Mouse (Mus musculus): ENCODE measurements around the gene Bmp8b. TPM values are rescaled to one million over a fixed set of nuclear protein-coding genes. Genes with fewer than 3 reads are reported as not detected.

Bmp8b gene
- polyA plus RNA-seq, 1 experiment from 2014 or later: not detected

DNA sequence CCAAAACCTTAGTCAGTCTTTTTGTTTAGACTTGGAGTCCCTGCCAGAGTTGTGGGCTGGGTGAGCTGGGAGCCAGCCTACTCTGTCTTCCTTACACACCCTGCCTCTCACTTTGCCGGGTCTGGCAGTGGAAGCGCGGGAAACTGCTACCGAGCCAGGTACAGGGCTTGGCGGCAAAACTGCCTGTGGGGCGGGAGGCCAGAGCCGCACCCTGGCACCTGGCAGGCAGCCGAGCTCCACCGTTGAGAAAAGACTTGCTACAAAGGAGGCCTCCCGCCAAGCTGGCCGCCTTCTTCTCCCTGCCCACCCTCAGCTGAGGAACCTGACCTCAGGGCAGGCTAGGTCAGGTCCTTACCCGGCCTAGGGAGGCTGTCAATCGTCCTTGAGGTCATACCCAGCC, 24.2 kb upstream of the Bmp8b start:
- no peak overlapping the region for H3K4me3 ChIP-seq (ENCODE audit: low read depth, low read length)
- no peak overlapping the region for H3K27ac ChIP-seq (ENCODE audit: low read depth, low read length)
- DNase-seq (ENCODE audit: low spot score) (no peak), ATAC-seq (ENCODE audit: low FRiP score) (no peak)
- no peak overlapping the region for H3K9ac ChIP-seq (ENCODE audit: low read depth, low read length)
- H3K4me1 ChIP-seq (replicated peaks; ENCODE audit: control insufficient read depth, insufficient read depth, low read length): no peaks in the 10 kb centered on the region
- no peak overlapping the region for H3K4me2 ChIP-seq (replicated peaks; ENCODE audit: low read depth, low read length)
- H3K9me3 ChIP-seq (ENCODE audit: control insufficient read depth, low read length): no peaks in the 10 kb centered on the region
- H3K27me3 ChIP-seq (ENCODE audit: control insufficient read depth, insufficient read depth, low read length): no peaks in the 10 kb centered on the region; the same call in 1 of the 2 replicates
- H3K36me3 ChIP-seq (ENCODE audit: control insufficient read depth, insufficient read depth, low read length): no peaks in the 10 kb centered on the region
- 43% methylated on average over 13 of the region's 13 CpGs for WGBS

DNA sequence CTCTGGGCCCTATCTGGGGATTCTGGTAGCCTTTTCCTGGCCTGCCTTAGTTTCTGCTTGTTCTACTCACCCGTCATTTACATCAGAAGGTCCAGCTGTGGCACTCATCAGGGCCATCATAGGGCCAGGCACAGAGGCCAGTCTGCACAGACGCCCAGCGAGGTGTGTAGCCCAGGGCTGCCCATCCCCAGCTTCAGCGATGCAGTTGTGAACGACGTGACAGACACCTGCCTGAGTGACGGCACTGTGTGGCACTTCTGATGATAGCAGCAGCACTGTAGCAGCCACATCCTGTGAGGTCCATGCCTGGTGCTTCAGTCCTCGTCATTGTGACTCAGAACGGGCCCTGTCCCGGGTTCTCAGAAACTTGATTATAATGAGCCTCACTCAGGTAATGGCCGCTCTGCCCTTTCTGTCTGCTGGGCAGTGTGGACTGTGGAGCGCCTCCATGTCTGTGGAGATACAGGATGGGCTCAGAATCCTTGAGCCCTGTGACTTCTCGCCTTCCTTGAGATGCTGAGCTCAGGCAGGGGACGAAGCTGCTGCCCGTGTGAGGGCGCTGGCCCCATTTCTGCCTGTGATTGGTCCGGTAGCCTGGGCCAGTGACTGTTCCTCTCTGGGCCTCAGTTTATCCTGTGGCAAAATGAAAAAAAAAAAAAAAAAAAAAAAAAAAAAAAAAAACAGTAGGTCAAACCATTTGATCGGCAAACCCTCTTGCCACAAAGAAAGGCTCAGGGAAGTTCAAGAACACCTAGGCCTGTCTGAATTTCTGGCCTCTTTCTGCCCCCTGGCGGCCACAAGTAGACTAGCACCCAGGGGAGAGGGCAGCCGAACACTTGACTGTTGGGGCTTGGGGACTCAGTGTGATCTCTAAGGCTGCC, 22.4 kb upstream of the Bmp8b start:
- Histone ChIP-seq H3K27me3 (ENCODE audit: control insufficient read depth, insufficient read depth, low read length) (no peaks in the 10 kb centered on the region; the same call in 1 of the 2 replicates), H3K4me1 (replicated peaks; ENCODE audit: control insufficient read depth, insufficient read depth, low read length) (no peaks in the 10 kb centered on the region), H3K36me3 (ENCODE audit: control insufficient read depth, insufficient read depth, low read length) (no peaks in the 10 kb centered on the region), H3K4me3 (ENCODE audit: low read depth, low read length) (no peak overlapping the region), H3K4me2 (replicated peaks; ENCODE audit: low read depth, low read length) (no peak overlapping the region), H3K9ac (ENCODE audit: low read depth, low read length) (no peak overlapping the region), H3K27ac (ENCODE audit: low read depth, low read length) (no peak overlapping the region), H3K9me3 (ENCODE audit: control insufficient read depth, low read length) (no peaks in the 10 kb centered on the region)
- peak; percentile 71 for ATAC-seq (ENCODE audit: low FRiP score)
- peak; percentile 80 for DNase-seq (ENCODE audit: low spot score)
- 74% methylated on average over 20 of the region's 20 CpGs for WGBS

DNA sequence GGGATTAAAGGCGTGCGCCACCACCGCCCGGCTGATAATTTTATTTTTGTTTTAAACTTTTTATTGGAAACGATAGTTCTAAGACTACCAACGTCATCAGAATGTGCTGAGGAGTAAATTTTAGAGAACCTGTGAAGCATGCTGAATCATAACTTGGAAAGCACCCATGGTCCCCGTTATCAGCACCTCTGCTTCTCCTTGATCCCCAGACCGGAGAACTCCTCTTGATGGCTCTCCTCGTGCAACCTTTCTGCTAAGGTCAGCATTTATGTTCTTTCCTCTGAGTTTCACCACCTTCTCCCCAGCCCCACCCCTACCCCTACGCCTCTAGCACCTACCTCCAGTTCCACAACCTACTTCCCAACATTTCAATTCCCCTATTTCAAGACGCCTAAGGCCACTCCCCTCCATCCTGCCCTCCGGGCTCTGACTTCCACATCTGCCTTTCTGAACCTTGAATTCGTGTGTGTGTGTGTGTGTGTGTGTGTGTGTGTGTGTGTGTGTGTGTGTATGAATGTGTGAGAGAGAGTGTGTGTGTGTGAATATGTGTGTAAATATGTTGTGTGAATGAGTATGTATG, 21.6 kb upstream of the Bmp8b start:
- ATAC-seq (ENCODE audit: low FRiP score) (no peak), DNase-seq (ENCODE audit: low spot score) (no peak)
- H3K4me1 ChIP-seq (replicated peaks; ENCODE audit: control insufficient read depth, insufficient read depth, low read length): no peaks in the 10 kb centered on the region
- no peak overlapping the region for H3K9ac ChIP-seq (ENCODE audit: low read depth, low read length)
- H3K9me3 ChIP-seq (ENCODE audit: control insufficient read depth, low read length): no peaks in the 10 kb centered on the region
- no peaks in the 10 kb centered on the region; the same call in 1 of the 2 replicates for H3K27me3 ChIP-seq (ENCODE audit: control insufficient read depth, insufficient read depth, low read length)
- H3K36me3 ChIP-seq (ENCODE audit: control insufficient read depth, insufficient read depth, low read length): no peaks in the 10 kb centered on the region
- H3K4me3 ChIP-seq (ENCODE audit: low read depth, low read length): no peak overlapping the region
- no peak overlapping the region for H3K4me2 ChIP-seq (replicated peaks; ENCODE audit: low read depth, low read length)
- 69% methylated on average over 13 of the region's 13 CpGs for WGBS
- H3K27ac ChIP-seq (ENCODE audit: low read depth, low read length): no peak overlapping the region

- H3K27me3 ChIP-seq (ENCODE audit: control insufficient read depth, insufficient read depth, low read length): no peaks in the 10 kb centered on the region; the same call in 1 of the 2 replicates
- WGBS: 69% methylated on average over 2 of the region's 2 CpGs
- no peak overlapping the region for H3K4me2 ChIP-seq (replicated peaks; ENCODE audit: low read depth, low read length)
- DNase-seq (ENCODE audit: low spot score) (no peak), ATAC-seq (ENCODE audit: low FRiP score) (no peak)
- no peak overlapping the region for H3K4me3 ChIP-seq (ENCODE audit: low read depth, low read length)
- no peaks in the 10 kb centered on the region for H3K9me3 ChIP-seq (ENCODE audit: control insufficient read depth, low read length)
- H3K9ac ChIP-seq (ENCODE audit: low read depth, low read length): no peak overlapping the region
- no peaks in the 10 kb centered on the region for H3K36me3 ChIP-seq (ENCODE audit: control insufficient read depth, insufficient read depth, low read length)
- no peak overlapping the region for H3K27ac ChIP-seq (ENCODE audit: low read depth, low read length)
- H3K4me1 ChIP-seq (replicated peaks; ENCODE audit: control insufficient read depth, insufficient read depth, low read length): no peaks in the 10 kb centered on the region
Measured at GRCm38 (mm10) chr4:123085290-123085689, 19.7 kb upstream of the Bmp8b start.

DNA sequence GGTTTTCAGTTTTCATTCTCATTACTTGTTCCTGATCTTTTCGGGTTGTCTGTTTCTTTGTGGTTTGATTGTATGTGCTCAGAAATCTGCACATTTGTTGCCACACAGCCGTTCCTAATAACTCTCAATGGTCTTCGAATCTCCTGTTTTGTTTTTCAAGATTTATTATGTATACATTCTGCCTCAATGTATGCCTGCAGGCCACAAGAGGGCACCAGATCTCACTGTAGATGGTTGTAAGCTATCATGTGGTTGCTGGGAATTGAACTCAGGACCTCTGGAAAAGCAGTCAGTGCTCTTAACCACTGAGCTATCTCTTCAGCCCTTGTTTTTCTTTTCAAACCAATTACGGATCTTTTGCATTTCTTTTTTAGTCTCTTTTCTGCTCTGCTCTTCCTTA, 18.6 kb upstream of the Bmp8b start:
- H3K27me3 ChIP-seq (ENCODE audit: control insufficient read depth, insufficient read depth, low read length): no peaks in the 10 kb centered on the region
- no peaks in the 10 kb centered on the region for H3K9me3 ChIP-seq (ENCODE audit: control insufficient read depth, low read length)
- ATAC-seq (ENCODE audit: low FRiP score) (no peak), DNase-seq (ENCODE audit: low spot score) (no peak)
- no peaks in the 10 kb centered on the region for H3K4me1 ChIP-seq (replicated peaks; ENCODE audit: control insufficient read depth, insufficient read depth, low read length)
- no peak overlapping the region for H3K27ac ChIP-seq (ENCODE audit: low read depth, low read length)
- no peak overlapping the region for H3K9ac ChIP-seq (ENCODE audit: low read depth, low read length)
- no peak overlapping the region for H3K4me3 ChIP-seq (ENCODE audit: low read depth, low read length)
- H3K36me3 ChIP-seq (ENCODE audit: control insufficient read depth, insufficient read depth, low read length): no peaks in the 10 kb centered on the region
- 86% methylated on average over 4 of the region's 4 CpGs for WGBS
- H3K4me2 ChIP-seq (replicated peaks; ENCODE audit: low read depth, low read length): no peak overlapping the region

- no peaks in the 10 kb centered on the region for H3K27me3 ChIP-seq (ENCODE audit: control insufficient read depth, insufficient read depth, low read length)
- no peak for ATAC-seq (ENCODE audit: low FRiP score)
- DNase-seq (ENCODE audit: low spot score): no peak
Measured at GRCm38 (mm10) chr4:123092621-123093020, 12.3 kb upstream of the Bmp8b start.

GRCm38 (mm10) chr4:123093064-123093776, 11.7 kb upstream of the Bmp8b start:
- Histone ChIP-seq H3K9me3 (ENCODE audit: control insufficient read depth, low read length) (no peaks in the 10 kb centered on the region), H3K36me3 (ENCODE audit: control insufficient read depth, insufficient read depth, low read length) (no peaks in the 10 kb centered on the region), H3K27me3 (ENCODE audit: control insufficient read depth, insufficient read depth, low read length) (no peaks in the 10 kb centered on the region), H3K4me1 (replicated peaks; ENCODE audit: control insufficient read depth, insufficient read depth, low read length) (no peaks in the 10 kb centered on the region), H3K4me3 (ENCODE audit: low read depth, low read length) (no peak overlapping the region), H3K4me2 (replicated peaks; ENCODE audit: low read depth, low read length) (no peak overlapping the region), H3K27ac (ENCODE audit: low read depth, low read length) (no peak overlapping the region), H3K9ac (ENCODE audit: low read depth, low read length) (no peak overlapping the region)
- no peak for DNase-seq (ENCODE audit: low spot score)
- 0 out of 2 replicates have a peak, but pooled peaks have one; percentile 43 for ATAC-seq (ENCODE audit: low FRiP score)
- 66% methylated on average over 17 of the region's 17 CpGs for WGBS

More at GRCm38 (mm10) chr4:123092621-123093020, 12.3 kb upstream of the Bmp8b start:
- H3K4me3 ChIP-seq (ENCODE audit: low read depth, low read length): no peak overlapping the region
- H3K9ac ChIP-seq (ENCODE audit: low read depth, low read length): no peak overlapping the region
- no peaks in the 10 kb centered on the region for H3K9me3 ChIP-seq (ENCODE audit: control insufficient read depth, low read length)
- no peaks in the 10 kb centered on the region for H3K4me1 ChIP-seq (replicated peaks; ENCODE audit: control insufficient read depth, insufficient read depth, low read length)
- H3K36me3 ChIP-seq (ENCODE audit: control insufficient read depth, insufficient read depth, low read length): no peaks in the 10 kb centered on the region
- H3K4me2 ChIP-seq (replicated peaks; ENCODE audit: low read depth, low read length): no peak overlapping the region
- WGBS: 67% methylated on average over 5 of the region's 5 CpGs
- H3K27ac ChIP-seq (ENCODE audit: low read depth, low read length): no peak overlapping the region

GRCm38 (mm10) chr4:123093869-123094268, 11.1 kb upstream of the Bmp8b start:
- ATAC-seq (ENCODE audit: low FRiP score) (no peak), DNase-seq (ENCODE audit: low spot score) (no peak)
- H3K4me2 ChIP-seq (replicated peaks; ENCODE audit: low read depth, low read length): no peak overlapping the region
- no peaks in the 10 kb centered on the region for H3K36me3 ChIP-seq (ENCODE audit: control insufficient read depth, insufficient read depth, low read length)
- H3K9me3 ChIP-seq (ENCODE audit: control insufficient read depth, low read length): no peaks in the 10 kb centered on the region
- H3K27ac ChIP-seq (ENCODE audit: low read depth, low read length): no peak overlapping the region
- 68% methylated on average over 9 of the region's 9 CpGs for WGBS
- no peaks in the 10 kb centered on the region for H3K27me3 ChIP-seq (ENCODE audit: control insufficient read depth, insufficient read depth, low read length)
- no peak overlapping the region for H3K4me3 ChIP-seq (ENCODE audit: low read depth, low read length)
- H3K9ac ChIP-seq (ENCODE audit: low read depth, low read length): no peak overlapping the region
- no peaks in the 10 kb centered on the region for H3K4me1 ChIP-seq (replicated peaks; ENCODE audit: control insufficient read depth, insufficient read depth, low read length)
